Mouse (Mus musculus): ENCODE measurements around the gene Nat14. TPM values are rescaled to one million over a fixed set of nuclear protein-coding genes. Genes with fewer than 3 reads are reported as not detected.
"Not testable (repeated sequence)": the region's sequence is repeated elsewhere in the genome, so short reads cannot be mapped to it uniquely, and the experiment has no call there.

The Nat14 gene
- total RNA-seq (2021): 1 to 10 TPM; 2.4 to 3.3 TPM
- long read RNA-seq, experiment 1, partial matches to known transcripts: 0 of 2 reads
- long read RNA-seq, experiment 1, other reads (novel, unspliced or antisense): 2 of 2 reads
- long read RNA-seq, experiment 2, partial matches to known transcripts: 0 of 3 reads
- long read RNA-seq, experiment 2, other reads (novel, unspliced or antisense): 2 of 3 reads

- intact Hi-C loops (cut with DNase I; ENCODE audit: low total_unique reads): no loop called here
- no peak for DNase-seq
Measured at GRCm38 (mm10) chr7:4921824-4922482, at the start of gene Nat14. Gene Nat14 (plus strand): TSS chr7:4922028.

DNA sequence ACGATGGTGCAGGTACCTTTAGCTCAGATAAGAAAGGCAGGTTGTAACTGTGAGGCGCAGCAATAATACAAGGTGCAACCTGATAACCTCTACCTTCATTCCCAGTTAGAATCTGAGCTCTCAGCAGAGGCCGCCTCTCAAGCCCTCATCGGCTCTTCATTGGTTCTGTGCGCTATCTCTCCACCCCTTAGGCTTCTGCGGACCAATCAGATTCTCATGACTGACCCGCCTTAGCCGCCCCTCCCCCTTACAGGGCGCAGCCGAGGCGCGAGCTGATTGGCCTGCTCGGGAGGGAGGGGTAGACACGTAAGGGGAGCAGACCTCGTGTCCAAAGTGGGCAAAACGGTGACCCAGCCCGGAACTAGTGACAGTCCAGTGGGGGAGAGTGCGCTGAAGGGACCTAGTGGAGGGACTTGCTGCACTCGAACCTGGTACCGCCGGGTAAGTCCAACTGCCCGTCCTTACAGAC, 45.0 kb upstream of the Nat14 start, which contains the start of gene Isoc2a:
Gene Isoc2a (plus strand): TSS at position 401 of the 469 bp plus-strand sequence.
- intact Hi-C loops (cut with DNase I; ENCODE audit: low total_unique reads): no loop called here

DNA sequence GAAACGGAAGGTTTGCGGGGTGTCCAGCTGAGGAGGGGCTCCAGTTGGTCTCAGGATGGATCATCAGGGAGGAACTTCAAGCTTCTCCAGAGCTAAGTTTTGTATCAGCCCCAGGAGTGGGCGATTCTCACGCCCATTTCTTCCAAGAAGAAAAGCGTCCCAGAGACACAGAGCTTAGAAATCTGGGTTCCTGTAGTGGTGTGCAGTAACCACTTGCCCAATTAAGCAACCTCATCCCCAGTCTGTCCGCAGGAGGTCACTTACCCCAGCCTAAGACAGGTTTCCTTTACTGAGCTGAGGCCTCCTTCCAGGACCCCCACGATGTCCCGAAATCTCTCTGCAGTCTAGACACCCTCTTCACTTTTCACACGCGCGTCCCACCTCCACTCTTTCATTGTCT, 44.6 kb upstream of the Nat14 start:
- DNase-seq: no peak
- intact Hi-C loops (cut with DNase I; ENCODE audit: low total_unique reads): no loop called here

More for the DNA sequence above, 45.0 kb upstream of the Nat14 start, which contains the start of gene Isoc2a:
- DNase-seq: peak; percentile 89

- DNase-seq: no peak
- intact Hi-C loops (cut with DNase I; ENCODE audit: low total_unique reads): no loop called here
Measured at GRCm38 (mm10) chr7:4878186-4878585, 43.6 kb upstream of the Nat14 start.

DNA sequence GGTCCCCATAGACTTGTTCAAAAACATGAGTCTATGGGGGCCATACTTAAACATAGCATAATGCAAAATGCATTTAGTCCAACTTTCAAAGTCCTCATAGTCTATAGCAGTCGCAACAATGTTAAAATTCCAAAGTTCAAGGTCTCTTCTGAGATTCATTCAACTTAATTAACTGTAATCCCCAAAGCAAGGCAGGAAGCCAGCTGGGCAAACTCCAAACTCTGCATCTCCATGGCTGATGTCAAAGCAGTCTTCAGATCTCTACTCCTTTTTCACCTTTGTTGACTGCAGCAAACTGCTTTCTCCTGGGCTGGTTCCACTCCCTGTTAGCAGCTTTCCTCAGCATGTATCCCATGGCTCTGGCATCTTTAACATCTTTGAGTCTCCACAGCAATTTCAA, 42.8 kb upstream of the Nat14 start:
- DNase-seq; intact Hi-C loops (cut with DNase I; ENCODE audit: low total_unique reads): not testable (repeated sequence)

- no peak for DNase-seq
- intact Hi-C loops (cut with DNase I; ENCODE audit: low total_unique reads): no loop called here
Measured at GRCm38 (mm10) chr7:4886680-4887079, 35.1 kb upstream of the Nat14 start.

DNA sequence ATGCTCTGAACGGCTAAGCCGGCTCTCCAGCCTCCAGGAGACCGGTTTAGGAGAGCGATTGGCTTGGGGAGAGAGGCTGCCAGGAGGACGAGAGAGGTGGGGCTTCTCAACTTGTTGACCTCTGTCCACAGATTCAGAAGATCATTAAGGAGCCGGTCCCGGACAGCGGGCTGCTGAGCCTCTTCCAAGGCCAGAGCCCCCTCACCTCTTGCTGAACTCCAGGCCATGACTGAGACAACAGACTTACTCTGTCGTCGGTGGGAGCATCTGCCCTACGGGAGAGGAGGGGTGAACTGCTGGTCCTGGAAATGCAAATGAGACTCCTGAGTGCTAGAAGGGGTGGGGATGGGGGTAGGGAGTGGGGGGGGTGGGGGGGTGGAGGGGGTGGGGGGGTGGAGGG, 26.6 kb upstream of the Nat14 start:
- DNase-seq: no peak
- intact Hi-C loops (cut with DNase I; ENCODE audit: low total_unique reads): no loop called here

DNA sequence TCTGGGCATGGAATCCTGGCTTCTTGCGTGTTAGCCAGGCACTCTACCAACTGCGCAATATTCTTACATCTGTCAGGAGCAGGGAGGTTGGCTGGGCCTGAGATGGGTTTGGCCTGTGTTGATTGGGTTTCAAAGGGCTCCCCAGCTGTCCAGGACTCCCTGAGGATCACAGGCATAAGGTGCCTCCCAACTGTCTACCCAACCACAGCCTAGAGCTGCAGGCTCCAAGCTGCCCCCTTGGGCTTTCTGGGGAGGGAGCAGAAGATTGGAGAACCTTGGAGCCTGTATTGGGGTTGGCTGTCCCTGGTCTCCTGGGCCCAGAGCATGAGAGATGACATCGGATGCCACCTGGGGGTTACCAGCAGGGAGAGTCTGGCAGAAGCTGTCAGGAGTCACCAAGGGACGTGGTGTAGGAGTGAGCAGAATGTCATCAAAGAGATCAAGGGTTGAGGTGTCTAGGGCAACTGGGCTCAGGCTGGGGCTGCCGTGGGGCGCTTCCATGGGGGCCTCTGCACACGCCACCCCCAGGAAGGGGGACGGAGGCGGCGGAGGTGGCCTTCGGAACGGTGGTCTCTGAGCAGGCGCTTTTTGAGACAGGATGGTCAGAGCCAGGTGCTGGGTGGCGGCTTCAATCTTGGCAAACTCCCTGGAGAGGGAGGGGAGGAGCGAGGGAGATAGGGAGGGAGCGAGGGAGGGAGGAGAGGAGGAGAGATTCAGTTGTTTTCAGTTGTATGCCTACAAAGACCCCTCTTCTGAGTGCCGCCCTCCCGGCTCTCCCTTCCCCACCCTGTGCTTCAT, 22.8 kb upstream of the Nat14 start:
- DNase-seq: no peak

DNA sequence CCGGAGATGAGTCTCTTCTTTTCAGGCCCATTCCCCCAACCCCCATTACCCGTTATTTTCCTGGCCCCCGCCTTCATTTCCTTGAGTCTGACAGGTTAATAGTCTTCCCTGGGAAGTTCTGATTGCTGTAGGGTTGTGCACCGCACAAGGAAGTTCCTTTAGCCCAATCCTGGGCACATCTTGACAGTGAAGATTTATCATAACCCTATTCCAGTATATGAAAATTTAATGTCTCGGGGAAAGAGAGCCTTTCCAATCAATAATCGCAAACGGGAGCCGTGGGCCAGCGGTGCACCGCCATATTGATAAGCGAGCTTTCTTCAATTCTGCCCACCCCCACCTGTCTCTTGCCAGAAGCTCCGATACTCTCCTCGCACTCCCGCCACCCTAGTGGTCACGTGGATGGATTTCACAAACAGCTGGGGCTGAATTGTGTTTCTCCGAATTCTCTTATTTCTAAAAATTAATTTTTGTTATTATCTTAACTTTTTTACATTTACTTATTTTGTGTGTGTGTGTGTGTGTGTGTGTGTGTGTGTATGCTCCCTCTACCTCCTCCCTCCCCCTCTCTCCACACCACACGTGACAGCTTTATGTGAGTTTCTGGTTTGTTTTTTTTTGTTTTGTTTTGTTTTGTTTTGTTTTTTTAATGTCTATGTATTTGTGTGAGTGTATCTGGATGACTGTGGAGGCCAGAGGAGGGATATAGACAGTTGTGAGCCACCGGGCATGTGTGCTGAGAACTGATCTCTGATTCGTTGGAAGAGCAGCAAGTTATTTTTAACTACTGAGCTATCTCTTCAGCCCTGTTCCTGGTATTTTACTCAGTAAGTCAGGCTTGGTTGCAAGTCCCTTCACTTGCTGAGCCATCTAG, 21.9 kb upstream of the Nat14 start:
- intact Hi-C loops (cut with DNase I; ENCODE audit: low total_unique reads): no loop called here
- DNase-seq: peak; percentile 45

More for the DNA sequence above, 22.8 kb upstream of the Nat14 start:
- intact Hi-C loops (cut with DNase I; ENCODE audit: low total_unique reads): no loop called here

- DNase-seq: no peak
- intact Hi-C loops (cut with DNase I; ENCODE audit: low total_unique reads): no loop called here
Measured at GRCm38 (mm10) chr7:4900523-4900851, 21.3 kb upstream of the Nat14 start.

DNA sequence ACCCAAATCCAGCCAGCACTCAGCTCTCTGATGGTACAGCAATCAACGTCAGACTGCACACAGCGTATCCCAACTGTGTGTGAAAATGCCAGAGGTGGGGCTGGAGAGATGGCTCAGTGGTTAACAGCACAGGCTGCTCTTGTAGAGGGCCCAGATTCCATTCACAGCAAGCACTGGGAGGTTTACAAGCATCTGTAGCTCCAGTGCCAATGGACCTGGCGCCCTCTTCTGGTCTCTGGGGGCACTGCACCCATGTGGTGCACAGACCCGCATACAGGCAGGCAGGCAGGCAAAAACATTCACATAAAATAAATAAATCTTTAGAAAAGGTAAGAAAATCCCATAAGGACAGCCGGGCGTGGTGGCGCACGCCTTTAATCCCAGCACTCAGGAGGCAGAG, 20.7 kb upstream of the Nat14 start:
- DNase-seq: no peak

GRCm38 (mm10) chr7:4902404-4902803, 19.4 kb upstream of the Nat14 start:
- intact Hi-C loops (cut with DNase I; ENCODE audit: low total_unique reads): no loop called here
- no peak for DNase-seq

More for the DNA sequence above, 20.7 kb upstream of the Nat14 start:
- intact Hi-C loops (cut with DNase I; ENCODE audit: low total_unique reads): no loop called here

DNA sequence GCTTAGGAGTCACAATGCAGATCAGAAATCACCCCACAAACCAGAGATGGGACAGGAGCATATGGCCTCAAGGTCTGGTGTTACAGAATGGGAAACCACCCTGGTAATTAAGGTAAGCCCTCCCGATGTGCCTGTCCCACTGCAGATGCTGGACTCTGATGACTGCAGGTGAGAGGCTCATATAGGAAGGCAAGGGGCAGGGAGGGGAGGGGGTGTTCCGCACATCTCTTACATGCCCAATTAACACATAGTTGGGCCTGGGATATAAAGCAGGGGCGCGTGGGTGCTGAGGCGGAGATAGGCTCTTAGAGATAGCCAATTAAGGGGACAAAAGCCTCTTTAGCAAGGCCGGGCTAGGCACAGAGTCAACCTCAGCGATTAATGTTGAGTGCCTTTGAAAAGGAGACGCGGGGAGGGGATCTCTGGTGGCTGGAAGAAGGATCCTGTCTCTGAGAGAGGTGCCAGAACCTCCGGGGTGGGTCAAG, 15.3 kb upstream of the Nat14 start, which contains the start of gene Gm36210:
Gene Gm36210 (minus strand): TSS at position 51 of the 485 bp plus-strand sequence.
- no peak for DNase-seq
- intact Hi-C loops (cut with DNase I; ENCODE audit: low total_unique reads): no loop called here

DNA sequence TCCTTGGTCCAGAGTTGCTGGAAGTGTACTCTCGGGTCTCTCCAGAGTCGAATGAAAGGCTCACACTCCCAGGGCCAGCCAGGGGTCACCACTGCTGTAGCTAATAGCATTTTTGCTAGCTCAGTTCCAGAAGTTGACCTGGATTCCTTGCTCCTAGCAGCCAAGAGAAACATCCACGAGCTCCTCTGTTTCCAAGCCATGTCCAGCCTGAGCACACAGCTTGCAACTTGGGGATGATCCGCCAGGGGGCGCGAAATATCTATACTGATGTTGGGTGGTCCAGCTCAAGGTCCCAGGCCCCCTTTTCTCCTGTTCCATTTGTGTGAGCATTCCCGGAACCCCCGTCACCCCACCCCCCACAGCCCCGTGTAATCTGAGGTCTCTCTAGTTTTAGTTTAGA, 10.3 kb upstream of the Nat14 start:
- intact Hi-C loops (cut with DNase I; ENCODE audit: low total_unique reads): no loop called here
- DNase-seq: peak; percentile 73

DNA sequence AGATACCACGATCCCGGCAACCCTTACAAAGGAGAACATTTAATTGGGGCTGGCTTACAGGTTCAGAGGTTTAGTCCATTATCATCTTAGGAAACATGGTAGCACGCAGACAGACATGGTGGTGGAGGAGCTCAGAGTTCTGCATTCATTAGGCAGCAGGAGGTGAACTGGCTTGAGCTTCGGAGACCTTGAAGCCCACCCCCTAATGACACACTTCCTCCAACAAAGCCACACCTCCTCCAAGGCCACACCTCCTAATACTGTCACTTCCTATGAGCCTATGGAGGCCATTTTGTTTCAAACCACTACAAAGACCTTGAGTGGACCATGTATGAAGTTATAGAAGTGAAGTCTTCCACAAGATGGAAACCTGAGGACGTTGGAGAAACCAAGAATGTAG, 9.6 kb upstream of the Nat14 start:
- intact Hi-C loops (cut with DNase I; ENCODE audit: low total_unique reads): no loop called here
- no peak for DNase-seq

- intact Hi-C loops (cut with DNase I; ENCODE audit: low total_unique reads): no loop called here
- DNase-seq: peak; percentile 93
Measured at GRCm38 (mm10) chr7:4915007-4915665, 6.7 kb upstream of the Nat14 start, which contains the start of gene Zfp628. Gene Zfp628 (plus strand): TSS chr7:4915217.

- intact Hi-C loops (cut with DNase I; ENCODE audit: low total_unique reads): no loop called here
- no peak for DNase-seq
Measured at GRCm38 (mm10) chr7:4915669-4916416, 6.0 kb upstream of the Nat14 start.

DNA sequence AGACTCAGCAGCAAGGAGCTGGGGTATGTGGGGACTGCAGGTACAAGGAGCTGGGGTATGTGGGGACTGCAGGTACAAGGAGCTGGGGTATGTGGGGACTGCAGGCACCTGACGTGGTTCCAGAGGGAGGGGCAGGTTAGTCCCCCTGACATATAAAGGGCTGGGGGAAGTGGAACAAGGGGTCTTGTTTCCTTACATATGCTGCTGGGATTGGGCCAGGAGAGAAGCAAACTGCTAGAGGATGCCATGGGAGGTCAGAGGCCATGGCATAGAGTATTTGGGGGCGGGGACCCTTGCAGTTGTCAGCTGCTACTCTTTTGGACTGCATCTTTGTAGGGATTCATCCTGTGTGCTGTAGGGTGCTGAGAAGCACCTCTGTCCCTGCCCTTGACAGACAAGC, 4.3 kb upstream of the Nat14 start:
- intact Hi-C loops (cut with DNase I; ENCODE audit: low total_unique reads): no loop called here

More for the DNA sequence above, 4.3 kb upstream of the Nat14 start:
- no peak for DNase-seq
